Mouse (Mus musculus): ENCODE measurements around the gene Klc2.

The Klc2 gene

DNA sequence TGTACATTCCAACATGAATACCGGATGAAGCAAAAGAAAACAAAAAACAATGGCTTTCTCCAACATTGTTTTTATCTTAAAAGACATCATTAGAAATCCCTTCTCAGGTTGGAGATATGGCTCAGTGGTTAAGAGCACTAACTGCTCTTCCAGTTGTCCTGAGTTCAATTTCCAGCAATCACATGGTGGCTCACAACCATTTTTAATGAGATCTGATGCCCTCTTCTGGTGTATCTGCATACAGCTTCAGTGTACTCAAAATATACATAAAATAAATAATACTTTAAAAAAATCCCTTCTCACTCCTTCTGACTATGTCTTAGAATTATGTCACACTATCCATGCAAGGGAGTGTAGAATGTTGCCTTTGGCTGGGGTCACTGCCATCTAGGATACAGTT lies 39.1 kb downstream of the Klc2 start:
- no peak for DNase-seq (ENCODE audit: extremely low read depth, insufficient read length, low spot score)

DNA sequence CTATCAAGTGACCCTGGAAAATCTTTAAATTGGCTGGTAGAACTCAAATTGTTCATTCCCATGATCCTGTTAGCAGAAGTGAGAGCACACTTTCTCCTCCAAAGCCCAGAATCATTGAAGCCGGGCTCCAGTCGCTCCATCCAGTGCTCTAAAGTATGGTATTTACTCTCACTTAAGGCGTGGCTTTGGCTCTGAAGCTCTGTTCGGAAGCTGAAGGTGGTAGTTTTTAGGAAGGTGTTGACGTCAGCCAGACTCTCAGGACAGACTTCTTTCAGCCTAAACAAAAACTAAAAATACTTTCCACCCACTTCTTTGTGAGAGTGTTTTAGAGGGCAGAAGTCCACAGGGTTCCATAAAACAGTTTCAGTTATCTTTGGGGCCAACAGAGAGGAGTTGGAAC lies 44.8 kb downstream of the Klc2 start:
- no peak for DNase-seq (ENCODE audit: extremely low read depth, insufficient read length, low spot score)

DNA sequence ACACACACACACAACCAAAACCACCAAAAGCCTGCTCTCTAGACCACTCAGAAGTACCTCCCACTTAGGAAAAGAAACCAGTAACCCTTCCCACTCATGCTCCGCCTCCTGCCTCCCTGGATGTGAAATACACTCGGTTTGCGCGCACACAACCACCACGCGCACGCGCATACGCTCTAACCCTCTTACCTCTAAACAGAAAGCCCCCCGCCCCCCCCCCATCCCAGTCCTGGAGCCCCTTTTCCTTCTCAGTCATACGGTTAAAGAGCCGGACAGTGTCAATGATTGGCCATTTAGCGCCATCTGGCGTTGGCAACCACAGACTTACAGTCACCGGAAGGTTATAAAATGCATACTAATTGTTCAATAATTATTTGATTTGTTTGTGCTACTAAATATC lies 45.3 kb downstream of the Klc2 start:
- DNase-seq (ENCODE audit: extremely low read depth, insufficient read length, low spot score), result peak; percentile 64

DNA sequence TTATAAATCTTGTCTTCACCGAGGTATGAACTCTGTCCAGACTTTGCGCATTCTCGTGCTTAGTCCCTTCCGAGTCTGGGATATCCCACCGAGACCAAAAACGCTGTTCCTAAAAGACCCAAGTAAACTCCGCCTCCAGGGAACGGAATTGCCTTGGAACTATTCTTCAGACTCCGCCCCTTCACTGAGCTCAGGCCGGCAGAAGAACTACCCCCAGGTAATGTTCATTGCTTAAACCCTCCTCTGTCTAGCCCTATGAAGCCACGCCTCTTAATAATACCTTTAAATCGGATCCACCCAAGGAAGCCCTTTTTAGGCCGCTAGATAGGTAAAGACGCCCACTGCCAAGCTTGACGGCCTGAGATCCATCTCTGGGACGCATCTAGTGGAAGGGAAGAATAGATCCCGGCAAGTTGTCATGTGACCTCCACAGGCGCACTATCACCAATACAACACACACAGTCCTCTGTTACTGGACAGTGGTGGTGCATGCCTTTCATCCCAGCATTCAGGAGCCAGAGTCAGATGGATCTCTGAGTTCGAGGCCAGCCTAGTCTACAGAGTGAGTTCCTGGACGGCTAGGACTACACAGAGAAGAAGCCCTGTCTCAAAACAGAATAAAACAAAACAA lies 45.9 kb downstream of the Klc2 start:
- DNase-seq (ENCODE audit: extremely low read depth, insufficient read length, low spot score), result no peak

DNA sequence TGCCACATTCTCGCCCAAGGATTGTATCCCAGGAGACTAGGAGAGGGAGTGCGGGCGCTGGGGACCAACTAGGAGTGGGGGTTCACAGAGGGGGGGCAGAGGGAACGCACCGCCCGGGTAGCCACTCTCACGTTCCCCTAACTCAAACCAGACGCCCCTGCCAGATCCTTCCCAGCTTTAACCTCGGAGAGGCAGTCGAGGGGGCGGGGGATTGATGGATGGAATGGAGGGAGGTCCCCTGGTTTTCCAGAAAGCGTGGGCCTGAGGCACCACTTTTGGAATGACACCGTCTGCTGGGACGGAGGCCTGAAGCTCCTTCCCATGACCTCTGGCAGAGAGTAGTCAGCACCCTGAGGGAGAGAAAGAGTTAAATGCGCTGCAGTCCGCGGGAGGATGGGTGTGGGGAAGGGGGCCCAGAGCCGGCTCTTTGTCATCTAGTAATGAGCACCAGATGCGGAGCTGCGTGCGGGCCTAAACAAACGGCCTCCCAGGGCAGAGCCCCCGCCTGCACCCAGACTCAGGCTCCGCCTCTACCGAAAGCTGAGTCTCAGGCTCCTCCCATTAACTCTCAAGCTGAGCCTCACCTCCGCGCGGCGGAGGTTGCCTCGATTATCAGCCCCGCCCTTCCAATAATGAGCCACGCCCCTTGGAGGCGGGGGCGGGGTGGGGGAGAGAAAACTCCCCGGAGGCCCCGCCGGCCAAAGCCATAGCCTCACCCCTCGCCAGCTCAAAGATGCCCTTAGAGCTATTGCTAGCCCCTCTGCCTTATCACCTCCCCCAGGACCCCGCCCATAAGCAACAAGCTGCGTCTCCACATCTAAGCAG lies 46.6 kb downstream of the Klc2 start:
- peak; percentile 83 for DNase-seq (ENCODE audit: extremely low read depth, insufficient read length, low spot score)

DNA sequence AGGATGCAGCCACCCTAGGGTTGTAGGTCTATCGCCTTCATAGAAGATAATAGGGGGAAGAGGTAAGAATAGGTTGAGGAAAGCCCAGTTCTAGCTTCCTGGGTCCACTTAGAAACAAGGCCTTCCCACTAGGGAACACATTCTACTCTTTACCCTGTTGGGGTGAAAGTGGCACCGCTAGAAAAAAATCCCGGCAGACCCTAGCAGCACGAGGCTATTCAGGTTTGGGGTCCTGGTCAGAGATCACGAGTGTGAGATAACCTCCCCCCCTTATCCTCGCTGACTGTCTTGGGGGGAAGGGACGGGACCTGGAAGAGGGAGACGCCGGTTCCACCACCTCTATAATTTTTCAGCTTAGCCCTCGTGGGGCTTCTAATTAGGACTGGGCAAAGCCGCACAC lies 47.3 kb downstream of the Klc2 start:
- no peak for DNase-seq (ENCODE audit: extremely low read depth, insufficient read length, low spot score)

DNA sequence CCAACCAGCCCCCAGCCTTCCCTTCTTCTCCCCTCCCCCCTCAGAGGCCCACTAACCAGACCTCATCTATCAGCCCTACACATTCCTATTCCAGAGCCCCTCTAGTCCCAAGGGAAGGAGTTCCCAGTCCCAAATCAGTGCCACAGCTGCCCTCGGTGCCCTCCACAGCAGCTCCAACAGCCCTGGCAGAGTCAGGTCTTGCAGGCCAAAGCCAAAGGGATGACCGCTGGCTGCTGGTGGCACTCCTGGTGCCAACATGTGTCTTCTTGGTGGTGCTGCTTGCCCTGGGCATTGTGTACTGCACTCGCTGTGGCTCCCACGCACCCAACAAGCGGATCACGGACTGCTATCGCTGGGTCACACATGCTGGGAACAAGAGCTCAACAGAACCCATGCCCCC lies 48.4 kb downstream of the Klc2 start:
- no peak for DNase-seq (ENCODE audit: extremely low read depth, insufficient read length, low spot score)

DNA sequence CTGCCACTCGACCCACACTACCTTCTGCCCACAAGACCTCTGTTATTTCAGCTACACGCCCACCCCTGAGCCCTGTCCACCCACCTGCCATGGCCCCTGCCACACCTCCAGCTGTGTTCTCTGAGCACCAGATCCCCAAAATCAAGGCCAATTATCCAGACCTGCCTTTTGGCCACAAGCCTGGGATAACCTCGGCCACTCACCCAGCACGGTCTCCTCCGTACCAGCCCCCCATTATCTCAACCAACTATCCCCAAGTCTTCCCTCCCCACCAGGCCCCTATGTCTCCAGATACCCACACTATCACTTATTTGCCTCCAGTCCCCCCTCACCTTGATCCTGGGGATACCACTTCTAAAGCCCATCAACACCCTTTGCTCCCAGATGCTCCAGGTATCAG lies 48.9 kb downstream of the Klc2 start:
- no peak for DNase-seq (ENCODE audit: extremely low read depth, insufficient read length, low spot score)

DNA sequence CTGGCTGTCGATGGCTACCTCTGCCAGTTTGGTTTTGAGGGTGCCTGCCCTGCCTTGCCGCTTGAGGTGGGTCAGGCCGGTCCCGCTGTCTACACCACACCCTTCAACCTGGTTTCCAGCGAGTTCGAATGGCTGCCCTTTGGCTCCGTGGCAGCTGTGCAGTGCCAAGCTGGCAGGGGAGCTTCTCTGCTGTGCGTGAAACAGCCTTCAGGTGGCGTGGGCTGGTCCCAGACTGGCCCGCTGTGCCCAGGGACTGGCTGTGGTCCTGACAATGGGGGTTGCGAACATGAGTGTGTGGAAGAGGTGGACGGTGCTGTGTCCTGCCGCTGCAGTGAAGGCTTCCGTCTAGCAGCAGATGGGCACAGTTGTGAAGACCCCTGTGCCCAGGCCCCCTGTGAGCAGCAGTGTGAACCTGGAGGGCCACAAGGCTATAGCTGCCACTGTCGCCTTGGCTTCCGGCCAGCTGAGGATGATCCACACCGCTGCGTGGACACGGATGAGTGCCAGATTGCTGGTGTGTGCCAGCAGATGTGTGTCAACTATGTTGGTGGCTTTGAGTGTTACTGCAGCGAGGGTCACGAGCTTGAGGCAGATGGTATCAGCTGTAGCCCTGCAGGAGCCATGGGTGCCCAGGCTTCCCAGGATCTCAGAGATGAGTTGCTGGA lies 49.7 kb downstream of the Klc2 start:
- peak; percentile 28 for DNase-seq (ENCODE audit: extremely low read depth, insufficient read length, low spot score)

DNA sequence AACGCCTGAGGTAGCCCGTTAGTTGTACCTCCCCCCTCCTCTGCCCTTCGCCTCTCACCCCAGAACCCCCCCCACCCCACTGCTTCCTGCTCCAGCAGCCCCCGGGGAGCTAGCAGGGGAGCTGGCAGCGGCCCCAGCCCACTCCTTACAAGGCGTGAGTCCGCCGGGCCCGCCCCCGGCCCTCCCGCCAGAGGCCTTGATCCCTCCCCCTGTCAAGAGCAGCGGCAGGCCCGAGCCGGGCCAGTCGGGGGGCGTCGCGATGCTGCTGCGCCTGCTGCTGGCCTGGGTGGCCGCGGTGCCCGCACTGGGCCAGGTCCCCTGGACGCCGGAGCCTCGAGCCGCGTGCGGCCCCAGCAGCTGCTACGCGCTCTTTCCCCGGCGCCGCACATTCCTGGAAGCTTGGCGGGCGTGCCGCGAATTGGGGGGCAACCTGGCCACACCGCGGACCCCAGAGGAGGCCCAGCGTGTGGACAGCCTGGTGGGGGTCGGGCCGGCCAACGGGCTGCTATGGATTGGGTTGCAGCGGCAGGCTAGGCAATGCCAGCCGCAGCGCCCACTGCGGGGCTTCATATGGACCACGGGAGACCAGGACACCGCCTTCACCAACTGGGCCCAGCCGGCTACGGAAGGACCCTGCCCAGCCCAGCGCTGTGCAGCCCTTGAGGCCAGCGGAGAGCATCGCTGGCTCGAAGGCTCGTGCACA lies 50.3 kb downstream of the Klc2 start, which contains the start of gene Cd248:
TSS of gene Cd248 (plus strand) at position 212 of the 703 bp plus-strand sequence.
- no peak for DNase-seq (ENCODE audit: extremely low read depth, insufficient read length, low spot score)

DNA sequence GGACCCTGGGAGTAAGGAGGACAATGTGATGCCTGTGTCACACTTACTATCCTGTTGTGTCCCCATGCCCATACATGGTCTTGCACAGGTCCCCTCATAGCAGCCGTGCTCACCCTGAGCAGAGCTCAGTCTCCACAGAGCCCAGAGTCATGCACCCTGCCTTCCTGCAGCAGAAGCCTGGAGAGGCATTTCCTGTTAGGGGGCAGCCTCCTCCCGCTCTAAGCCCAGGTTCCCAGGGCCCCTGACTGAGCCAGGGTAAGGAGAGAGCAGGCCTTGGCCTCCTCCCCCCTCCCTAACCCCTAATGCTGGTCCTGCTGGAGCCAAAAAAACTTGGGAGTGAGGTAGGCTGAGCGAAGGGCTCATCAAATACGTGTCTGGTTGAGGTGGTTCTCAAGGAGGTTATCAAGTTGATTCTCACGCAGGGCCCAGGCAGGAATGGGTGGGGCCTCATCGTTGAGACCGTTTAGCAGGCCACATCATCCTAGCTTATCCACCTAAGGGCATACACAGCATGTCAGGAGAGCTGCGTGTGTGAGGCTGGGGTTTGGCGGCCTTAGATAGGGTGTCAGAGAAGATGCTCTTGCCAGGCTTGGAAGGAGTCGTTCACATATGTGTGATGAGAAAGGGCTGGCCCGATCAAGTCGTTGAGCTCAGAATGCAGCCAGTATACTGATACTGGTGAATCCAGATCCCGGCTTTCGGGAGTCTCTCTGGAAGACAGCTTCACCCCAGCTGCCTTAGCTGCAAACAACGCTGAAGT lies 51.1 kb downstream of the Klc2 start:
- no peak for DNase-seq (ENCODE audit: extremely low read depth, insufficient read length, low spot score)

DNA sequence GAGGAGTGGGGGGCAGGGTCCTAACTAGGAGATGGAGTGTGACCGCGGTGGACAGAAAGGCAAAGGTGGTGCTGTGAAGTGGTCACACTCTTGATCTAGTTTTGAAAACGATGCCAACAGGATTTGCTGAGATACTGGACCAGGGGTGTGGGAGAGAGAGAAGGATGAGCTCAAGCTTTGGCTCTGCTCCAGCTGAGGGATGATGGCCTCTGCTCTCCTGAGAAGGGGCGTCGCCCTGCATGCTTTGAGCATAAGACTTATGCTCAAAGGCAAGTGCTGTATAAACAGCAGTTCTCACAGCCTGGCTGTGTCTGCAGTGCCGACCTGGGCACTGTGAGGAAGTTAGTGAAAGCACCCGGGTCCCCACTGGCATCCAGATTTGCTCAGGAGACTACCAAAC lies 53.3 kb downstream of the Klc2 start:
- DNase-seq (ENCODE audit: extremely low read depth, insufficient read length, low spot score), result no peak

DNA sequence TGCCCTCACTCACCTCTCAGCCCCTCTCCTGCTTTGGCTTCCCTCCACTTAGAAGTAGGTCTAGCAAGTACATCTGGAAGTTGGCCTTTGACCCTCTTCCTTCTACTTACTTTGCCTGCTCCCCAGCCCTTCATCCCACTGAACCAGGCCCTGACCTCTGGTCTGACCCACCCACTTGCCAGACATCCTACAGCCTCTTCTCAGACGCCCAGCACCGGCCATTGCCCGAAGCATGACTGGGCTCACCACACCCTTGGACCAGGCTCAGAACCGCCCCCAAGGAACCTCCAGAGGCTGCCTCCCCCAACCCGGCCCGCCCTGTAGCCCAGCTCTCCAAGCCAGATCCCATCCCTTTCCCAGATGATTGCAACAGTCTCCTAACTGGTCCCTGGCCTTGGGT lies 55.9 kb downstream of the Klc2 start:
- peak; percentile 47 for DNase-seq (ENCODE audit: extremely low read depth, insufficient read length, low spot score)

DNA sequence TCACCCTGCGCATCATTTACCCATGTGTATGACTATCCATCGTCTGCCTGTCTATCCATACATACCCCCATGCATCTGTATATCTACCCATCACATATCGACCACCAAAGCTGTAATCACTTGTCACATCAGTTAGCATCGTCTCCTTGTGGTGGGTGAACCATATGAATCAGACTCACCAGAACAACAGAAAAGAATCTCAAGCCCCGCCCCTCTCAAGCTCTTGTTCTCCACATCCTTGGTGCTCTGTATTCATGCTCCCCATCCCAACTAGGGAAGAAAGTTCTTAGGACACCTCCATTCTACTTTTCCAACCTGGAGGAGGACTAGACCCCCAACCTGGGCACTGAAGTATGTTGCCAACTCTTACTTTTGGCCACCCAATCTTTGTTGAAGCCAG lies 56.3 kb downstream of the Klc2 start:
- no peak for DNase-seq (ENCODE audit: extremely low read depth, insufficient read length, low spot score)

DNA sequence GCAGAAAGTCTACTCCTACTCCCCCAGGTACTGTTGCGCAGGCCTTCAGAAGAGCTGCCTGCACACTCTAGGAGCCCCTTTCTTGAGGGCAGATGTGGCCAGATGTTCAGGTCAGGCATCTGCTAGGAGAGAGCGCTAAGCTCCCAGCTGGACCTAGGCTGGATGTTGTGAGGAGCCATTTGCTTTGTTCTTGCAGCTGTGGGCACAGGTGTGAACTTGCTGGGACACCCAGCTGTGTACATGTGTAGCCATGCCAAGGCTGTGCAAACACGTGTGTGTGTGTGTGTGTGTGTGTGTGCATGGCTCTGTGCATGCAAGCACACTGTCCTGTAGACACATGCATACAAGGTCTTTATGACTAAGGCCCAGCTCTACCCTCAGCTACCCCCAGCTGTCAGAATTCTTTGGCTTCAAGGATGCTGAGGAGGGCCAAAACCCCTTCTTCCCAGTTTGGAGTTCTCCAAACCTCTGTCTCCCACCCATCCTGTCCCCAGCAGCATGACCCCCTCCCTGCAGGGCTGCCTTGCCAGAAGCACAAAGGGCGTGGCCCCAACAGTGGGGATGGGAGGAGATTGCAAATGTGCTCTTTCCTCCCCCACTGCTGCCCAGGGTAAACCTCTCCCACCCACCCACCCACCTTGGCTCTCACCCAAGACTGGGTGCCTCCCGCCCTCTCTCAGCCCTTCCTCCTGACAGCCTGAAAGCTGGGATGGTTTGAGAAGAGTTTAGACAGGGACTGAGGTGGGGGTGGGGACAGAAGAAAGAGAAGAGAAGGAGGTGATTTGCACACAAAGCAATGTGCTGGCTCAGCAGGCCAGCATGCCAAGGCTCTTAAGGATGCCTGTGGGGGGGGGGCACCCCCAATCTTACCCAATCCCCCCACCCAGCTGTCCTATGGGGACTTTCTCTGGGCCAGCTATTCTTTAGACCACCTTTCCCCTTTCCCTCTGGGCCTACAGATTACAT lies 57.7 kb downstream of the Klc2 start:
- no peak for DNase-seq (ENCODE audit: extremely low read depth, insufficient read length, low spot score)

DNA sequence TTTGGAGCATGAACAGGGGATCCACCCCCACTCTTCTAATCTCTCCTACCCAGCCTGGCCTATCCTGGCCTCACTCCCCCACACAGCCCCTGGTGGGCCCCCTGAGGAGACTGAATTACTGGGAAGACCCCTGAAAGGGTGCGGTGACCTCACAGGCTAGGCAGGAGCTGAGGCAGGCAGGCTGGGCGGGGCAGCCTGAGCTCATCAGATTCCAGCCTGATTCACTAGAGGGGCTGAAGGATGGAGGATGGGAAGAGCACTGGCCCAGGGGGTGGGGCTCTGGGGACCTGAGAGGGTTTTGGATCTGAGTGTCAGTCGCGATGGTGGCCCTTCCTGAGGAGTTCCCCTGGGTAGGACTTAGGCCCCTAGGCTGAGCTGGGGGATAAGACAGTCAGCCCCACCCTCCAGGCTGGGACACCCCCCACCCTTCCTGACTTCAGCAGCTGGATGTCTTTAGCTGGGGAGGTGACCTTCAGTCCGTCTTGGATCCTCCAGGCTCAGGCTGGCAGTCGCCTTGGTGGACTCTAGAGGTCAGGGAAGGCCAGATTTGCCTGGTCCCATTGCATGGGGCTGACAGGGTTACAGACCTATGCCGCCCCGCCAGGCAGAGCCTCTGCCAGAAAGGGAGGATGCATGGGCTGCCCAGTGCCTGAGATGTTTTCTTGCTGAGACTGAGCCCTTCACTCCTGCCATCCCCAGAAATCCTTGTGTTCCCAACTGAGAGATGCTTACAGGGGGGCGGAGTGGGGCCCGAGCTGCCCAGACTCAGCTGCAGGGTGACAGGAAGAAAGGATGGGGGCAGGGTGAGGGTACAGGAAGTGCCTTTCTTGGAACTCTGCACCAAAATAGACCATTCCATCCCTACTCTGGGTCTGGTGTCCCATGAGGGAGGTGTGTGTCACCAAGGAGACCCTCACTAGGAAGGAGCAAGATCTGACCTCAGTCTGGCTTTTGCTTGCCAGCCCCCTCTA lies 59.3 kb downstream of the Klc2 start:
- peak; percentile 63 for DNase-seq (ENCODE audit: extremely low read depth, insufficient read length, low spot score)

DNA sequence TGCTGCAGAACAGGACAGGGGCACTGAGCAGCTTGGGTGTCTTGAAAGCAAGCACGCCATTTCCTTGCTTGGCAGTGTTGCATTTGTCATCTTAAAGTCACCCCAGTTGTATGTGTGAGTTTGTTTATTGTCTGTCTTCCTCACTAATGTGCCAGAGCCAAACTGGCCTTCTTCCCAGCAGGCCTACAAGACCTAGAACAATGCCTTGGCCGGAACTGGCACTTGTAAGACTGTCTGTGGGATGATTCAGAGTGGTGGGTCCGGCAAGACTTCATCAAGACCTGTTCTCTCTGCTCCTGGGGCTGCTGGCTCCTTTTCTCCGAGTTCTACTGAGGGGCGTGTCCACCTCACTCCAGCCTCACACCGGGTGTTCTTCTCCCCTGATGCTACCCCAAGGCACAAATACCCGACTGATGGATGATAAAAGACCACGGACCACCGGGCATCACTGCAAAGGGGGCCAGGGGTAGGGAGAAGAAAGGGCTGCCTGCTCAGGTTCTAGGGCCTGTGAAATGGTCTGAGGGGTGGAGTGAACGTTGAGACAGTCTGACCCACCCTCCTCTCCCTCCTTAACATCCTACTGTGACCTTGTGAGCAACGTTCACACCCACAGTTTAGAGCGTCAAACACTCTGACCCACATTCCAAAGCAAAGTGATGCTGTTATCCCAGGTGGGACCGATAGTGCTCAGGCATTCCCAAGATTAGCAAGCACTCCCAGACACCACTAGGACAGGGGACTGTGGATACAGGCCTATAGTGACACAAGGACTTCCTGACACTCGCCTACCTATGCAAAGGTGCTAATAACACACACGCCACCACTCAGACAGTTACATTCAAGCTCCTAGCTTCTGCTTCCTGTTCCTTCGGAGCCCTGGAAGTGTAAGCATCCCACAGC lies 60.2 kb downstream of the Klc2 start:
- DNase-seq (ENCODE audit: extremely low read depth, insufficient read length, low spot score), result peak; percentile 58

Measured in 3134 (cell line).